Mouse (Mus musculus): Measurements from ENCODE around the gene Dhx32.
"Not testable (repeated sequence)": the region's sequence is repeated elsewhere in the genome, so short reads cannot be mapped to it uniquely, and the experiment has no call there.

Dhx32 gene

GRCm38 (mm10) chr7:133724844-133725243 is 57.7 kb downstream of the Dhx32 start:
- no peak for DNase-seq

GRCm38 (mm10) chr7:133720616-133721015 is 61.9 kb downstream of the Dhx32 start:
- no peak for DNase-seq

- no peak for DNase-seq
These were observed 63.9 kb downstream of the Dhx32 start for GRCm38 (mm10) chr7:133718580-133718979.

- no peak for DNase-seq
These were observed 67.1 kb downstream of the Dhx32 start for GRCm38 (mm10) chr7:133715387-133715786.

- no peak for DNase-seq
These were observed 75.2 kb downstream of the Dhx32 start for GRCm38 (mm10) chr7:133707301-133707700.

- DNase-seq, result no peak
These were observed 78.6 kb downstream of the Dhx32 start for GRCm38 (mm10) chr7:133703906-133704305.

- no peak for DNase-seq
These were observed 80.2 kb downstream of the Dhx32 start for GRCm38 (mm10) chr7:133702333-133702732.

GRCm38 (mm10) chr7:133701366-133701765 is 81.2 kb downstream of the Dhx32 start:
- DNase-seq, result no peak

- no peak for DNase-seq
These were observed 82.6 kb downstream of the Dhx32 start for GRCm38 (mm10) chr7:133699885-133700284.

GRCm38 (mm10) chr7:133698021-133698709 is 84.4 kb downstream of the Dhx32 start:
- no peak for DNase-seq

GRCm38 (mm10) chr7:133685644-133686043 is 96.9 kb downstream of the Dhx32 start:
- DNase-seq, result not testable (repeated sequence)

GRCm38 (mm10) chr7:133684701-133685100 is 97.8 kb downstream of the Dhx32 start:
- DNase-seq, result no peak

- no peak for DNase-seq
These were observed 98.4 kb downstream of the Dhx32 start for GRCm38 (mm10) chr7:133684110-133684509.

GRCm38 (mm10) chr7:133683626-133684025 is 98.9 kb downstream of the Dhx32 start:
- no peak for DNase-seq

GRCm38 (mm10) chr7:133679961-133680360 is 102.6 kb downstream of the Dhx32 start, which contains the start of gene Mmp21:
Mmp21 (minus strand) TSS chr7:133680061.
- no peak for DNase-seq

GRCm38 (mm10) chr7:133679439-133679838 is 103.1 kb downstream of the Dhx32 start:
- DNase-seq, result no peak

GRCm38 (mm10) chr7:133678716-133679115 is 103.8 kb downstream of the Dhx32 start:
- no peak for DNase-seq

GRCm38 (mm10) chr7:133676002-133676401 is 106.5 kb downstream of the Dhx32 start:
- DNase-seq, result no peak

All from thymus, postnatal 25 days (tissue).